Mouse (Mus musculus): ENCODE data around the gene Fam180a. TPM values are rescaled to one million over a fixed set of nuclear protein-coding genes. Genes with fewer than 3 reads are reported as not detected.

The Fam180a gene
- polyA plus RNA-seq, 1 experiment from 2014 or later: 1.5 TPM

GRCm38 (mm10) chr6:35307136-35307535 is 18.8 kb downstream of the Fam180a start:
- no peak overlapping the region for H3K4me2 ChIP-seq (replicated peaks; ENCODE audit: low read depth)
- H3K4me3 ChIP-seq (ENCODE audit: low read depth, low read length): no peak overlapping the region
- no peaks in the 10 kb centered on the region for H3K9me3 ChIP-seq (ENCODE audit: control insufficient read depth)
- H3K9ac ChIP-seq (ENCODE audit: low read depth, low read length): no peak overlapping the region
- WGBS: 81% methylated on average over 13 of the region's 13 CpGs
- H3K27me3 ChIP-seq (replicated peaks; ENCODE audit: control insufficient read depth, insufficient read depth, low read length): no peaks in the 10 kb centered on the region
- no peaks in the 10 kb centered on the region for H3K4me1 ChIP-seq (replicated peaks; ENCODE audit: control insufficient read depth, insufficient read depth, low read length)
- no peaks in the 10 kb centered on the region for H3K36me3 ChIP-seq (ENCODE audit: control insufficient read depth, insufficient read depth)
- H3K27ac ChIP-seq (ENCODE audit: low read depth, low read length): no peak overlapping the region
- no peak for ATAC-seq
- TF ChIP-seq CTCF (IDR thresholded peaks at IDR 0.05; ENCODE audit: low read depth): no peak

- TF ChIP-seq CTCF (IDR thresholded peaks at IDR 0.05; ENCODE audit: low read depth): no peak
- no peaks in the 10 kb centered on the region for H3K27me3 ChIP-seq (replicated peaks; ENCODE audit: control insufficient read depth, insufficient read depth, low read length)
- no peaks in the 10 kb centered on the region for H3K36me3 ChIP-seq (ENCODE audit: control insufficient read depth, insufficient read depth)
- H3K4me3 ChIP-seq (ENCODE audit: low read depth, low read length): no peak overlapping the region
- no peak overlapping the region for H3K27ac ChIP-seq (ENCODE audit: low read depth, low read length)
- H3K9me3 ChIP-seq (ENCODE audit: control insufficient read depth): no peaks in the 10 kb centered on the region
- ATAC-seq: peak; percentile 97
- H3K4me1 ChIP-seq (replicated peaks; ENCODE audit: control insufficient read depth, insufficient read depth, low read length): no peaks in the 10 kb centered on the region
- H3K9ac ChIP-seq (ENCODE audit: low read depth, low read length): no peak overlapping the region
- no peak overlapping the region for H3K4me2 ChIP-seq (replicated peaks; ENCODE audit: low read depth)
- WGBS: 22% methylated on average over 11 of the region's 11 CpGs
These were observed 22.5 kb downstream of the Fam180a start for GRCm38 (mm10) chr6:35303355-35303900.

- no peaks in the 10 kb centered on the region for H3K9me3 ChIP-seq (ENCODE audit: control insufficient read depth)
- ATAC-seq: no peak
- no peak overlapping the region for H3K27ac ChIP-seq (ENCODE audit: low read depth, low read length)
These were observed 23.4 kb downstream of the Fam180a start for GRCm38 (mm10) chr6:35302581-35302980.

GRCm38 (mm10) chr6:35298323-35298722 is 27.6 kb downstream of the Fam180a start:
- no peak overlapping the region for H3K9ac ChIP-seq (ENCODE audit: low read depth, low read length)
- H3K9me3 ChIP-seq (ENCODE audit: control insufficient read depth): no peaks in the 10 kb centered on the region
- WGBS: 70% methylated on average over 6 of the region's 6 CpGs
- no peaks in the 10 kb centered on the region for H3K4me1 ChIP-seq (replicated peaks; ENCODE audit: control insufficient read depth, insufficient read depth, low read length)
- H3K36me3 ChIP-seq (ENCODE audit: control insufficient read depth, insufficient read depth): no peaks in the 10 kb centered on the region
- no peak overlapping the region for H3K27ac ChIP-seq (ENCODE audit: low read depth, low read length)
- no peak overlapping the region for H3K4me2 ChIP-seq (replicated peaks; ENCODE audit: low read depth)
- no peaks in the 10 kb centered on the region for H3K27me3 ChIP-seq (replicated peaks; ENCODE audit: control insufficient read depth, insufficient read depth, low read length)
- no peak for TF ChIP-seq CTCF (IDR thresholded peaks at IDR 0.05; ENCODE audit: low read depth)
- no peak overlapping the region for H3K4me3 ChIP-seq (ENCODE audit: low read depth, low read length)
- ATAC-seq: no peak

More at GRCm38 (mm10) chr6:35302581-35302980, 23.4 kb downstream of the Fam180a start:
- no peak overlapping the region for H3K9ac ChIP-seq (ENCODE audit: low read depth, low read length)
- H3K36me3 ChIP-seq (ENCODE audit: control insufficient read depth, insufficient read depth): no peaks in the 10 kb centered on the region
- TF ChIP-seq CTCF (IDR thresholded peaks at IDR 0.05; ENCODE audit: low read depth): no peak
- no peaks in the 10 kb centered on the region for H3K27me3 ChIP-seq (replicated peaks; ENCODE audit: control insufficient read depth, insufficient read depth, low read length)
- H3K4me2 ChIP-seq (replicated peaks; ENCODE audit: low read depth): no peak overlapping the region
- WGBS: 94% methylated on average over 7 of the region's 7 CpGs
- H3K4me1 ChIP-seq (replicated peaks; ENCODE audit: control insufficient read depth, insufficient read depth, low read length): no peaks in the 10 kb centered on the region
- H3K4me3 ChIP-seq (ENCODE audit: low read depth, low read length): no peak overlapping the region

GRCm38 (mm10) chr6:35297516-35298227 is 28.3 kb downstream of the Fam180a start:
- Histone ChIP-seq H3K4me1 (replicated peaks; ENCODE audit: control insufficient read depth, insufficient read depth, low read length) (no peaks in the 10 kb centered on the region), H3K27me3 (replicated peaks; ENCODE audit: control insufficient read depth, insufficient read depth, low read length) (no peaks in the 10 kb centered on the region), H3K36me3 (ENCODE audit: control insufficient read depth, insufficient read depth) (no peaks in the 10 kb centered on the region), H3K4me2 (replicated peaks; ENCODE audit: low read depth) (no peak overlapping the region), H3K4me3 (ENCODE audit: low read depth, low read length) (no peak overlapping the region), H3K9me3 (ENCODE audit: control insufficient read depth) (no peaks in the 10 kb centered on the region), H3K9ac (ENCODE audit: low read depth, low read length) (no peak overlapping the region), H3K27ac (ENCODE audit: low read depth, low read length) (no peak overlapping the region)
- TF ChIP-seq CTCF (IDR thresholded peaks at IDR 0.05; ENCODE audit: low read depth): no peak
- 91% methylated on average over 7 of the region's 7 CpGs for WGBS
- ATAC-seq: no peak

- no peak for ATAC-seq
- 41% methylated on average over 2 of the region's 2 CpGs for whole genome bisulfite sequencing
- Histone ChIP-seq H3K4me2 (replicated peaks; ENCODE audit: low read depth) (no peak overlapping the region), H3K9me3 (ENCODE audit: control insufficient read depth) (no peaks in the 10 kb centered on the region), H3K4me3 (ENCODE audit: low read depth, low read length) (no peak overlapping the region), H3K27ac (ENCODE audit: low read depth, low read length) (no peak overlapping the region), H3K4me1 (replicated peaks; ENCODE audit: control insufficient read depth, insufficient read depth, low read length) (no peaks in the 10 kb centered on the region), H3K27me3 (replicated peaks; ENCODE audit: control insufficient read depth, insufficient read depth, low read length) (no peaks in the 10 kb centered on the region), H3K9ac (ENCODE audit: low read depth, low read length) (no peak overlapping the region), H3K36me3 (ENCODE audit: control insufficient read depth, insufficient read depth) (no peaks in the 10 kb centered on the region)
- no peak for TF ChIP-seq CTCF (IDR thresholded peaks at IDR 0.05; ENCODE audit: low read depth)
These were observed 28.9 kb downstream of the Fam180a start for GRCm38 (mm10) chr6:35297001-35297400.

All from intestine, postnatal 0 days (tissue).